Mouse (Mus musculus): ENCODE results near the gene Olfr703. TPM values are rescaled to one million over a fixed set of nuclear protein-coding genes. Genes with fewer than 3 reads are reported as not detected.

The Olfr703 gene
- total and polyA plus RNA-seq, 3 experiments, result not detected

DNA sequence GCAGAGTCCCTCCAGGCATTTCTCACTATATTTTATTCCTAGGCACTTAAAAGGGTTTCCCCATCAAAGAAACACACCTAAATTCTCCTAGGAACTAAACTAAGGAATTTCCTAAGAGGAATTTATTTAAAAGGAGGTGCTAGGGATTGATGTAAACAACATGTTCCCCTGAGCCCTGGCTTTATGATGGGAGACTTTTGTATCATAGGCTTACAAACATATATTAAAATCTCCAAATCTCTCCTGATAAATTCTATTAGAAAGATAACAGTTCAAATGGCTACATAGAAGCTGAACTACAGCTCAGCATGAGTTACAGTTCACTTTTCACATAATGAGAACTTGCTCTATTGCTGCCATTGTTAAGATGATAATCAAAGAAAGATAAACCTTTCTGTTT is 9.4 kb upstream of the Olfr703 start, which contains the start of gene Olfr702:
Gene Olfr702 (minus strand): TSS at position 101 of the 400 bp plus-strand sequence.
- H3K4me3 ChIP-seq (ENCODE audit: control insufficient read depth in 1 of 2, insufficient read depth in 1 of 2, low read depth in 2 of 2, low read length in 2 of 2), result no peak within 1 kb of the TSS
- TF ChIP-seq GABPA (IDR thresholded peaks at IDR 0.05; ENCODE audit: low read depth, low read length) (no peak), ELF1 (IDR thresholded peaks at IDR 0.05; ENCODE audit: low read depth, low read length) (no peak), RCOR1 (IDR thresholded peaks at IDR 0.05; ENCODE audit: low read depth, low read length) (no peak), NELFE (IDR thresholded peaks at IDR 0.05; ENCODE audit: low read depth, low read length) (no peak), CHD2 (IDR thresholded peaks at IDR 0.05; ENCODE audit: low read length) (no peak), UBTF (IDR thresholded peaks at IDR 0.05; ENCODE audit: borderline replicate concordance, insufficient read depth, low read depth, low read length) (no peak), TAL1 (IDR thresholded peaks at IDR 0.05; ENCODE audit: low read length) (no peak), MXI1 (IDR thresholded peaks at IDR 0.05; ENCODE audit: low read depth, low read length) (no peak), GATA1 (IDR thresholded peaks at IDR 0.05; ENCODE audit: low read depth, low read length) (no peak), CHD1 (IDR thresholded peaks at IDR 0.05; ENCODE audit: low read depth, low read length) (no peak), JUND (IDR thresholded peaks at IDR 0.05; ENCODE audit: low read depth, low read length) (no peak), KAT2A (conservative IDR thresholded peaks at IDR 0.05; ENCODE audit: low read depth, low read length) (no peak)
- no peak within 1 kb of the TSS for H3K27ac ChIP-seq (ENCODE audit: control insufficient read depth, low read depth, low read length)

DNA sequence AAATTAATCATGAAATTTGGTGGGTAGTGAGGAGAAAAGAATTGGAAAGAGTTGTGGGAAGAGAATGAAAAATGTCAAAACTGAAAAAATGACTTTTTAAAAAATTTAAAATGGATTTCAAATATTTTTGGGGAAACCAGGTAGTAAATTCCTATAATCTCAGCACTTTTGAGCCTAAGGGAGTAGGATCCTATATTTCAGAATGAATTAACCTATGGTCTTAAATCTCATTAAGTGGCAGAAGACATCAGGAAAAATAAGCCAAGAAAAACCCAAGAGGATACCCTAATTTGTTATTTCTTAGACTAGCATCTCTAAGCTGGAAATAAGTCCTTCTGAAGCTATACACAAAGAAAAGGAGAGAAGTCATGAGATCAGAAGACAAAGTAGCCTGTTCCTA is 19.7 kb downstream of the Olfr703 start, which contains the start of gene Olfr704:
Gene Olfr704 (plus strand): TSS at position 301 of the 400 bp plus-strand sequence.
- no peaks in the 10 kb centered on the region for H3K79me2 ChIP-seq (ENCODE audit: control insufficient read depth, insufficient read depth, low read length, poor library complexity)
- H3K36me3 ChIP-seq (ENCODE audit: control insufficient read depth in 1 of 2, insufficient read depth in 2 of 2, low read length in 2 of 2), result no peaks in the 10 kb centered on the region
- DNase-seq (ENCODE audit: low read depth, low spot score), result no peak
- no peak within 1 kb of the TSS for H3K9ac ChIP-seq (ENCODE audit: control insufficient read depth, low read depth, low read length, poor library complexity, severe bottlenecking)
- H3K9me3 ChIP-seq (replicated peaks; ENCODE audit: insufficient read depth, low read length), result no peaks in the 10 kb centered on the region
- H3K4me3 ChIP-seq (ENCODE audit: control insufficient read depth in 1 of 2, insufficient read depth in 1 of 2, low read depth in 2 of 2, low read length in 2 of 2), result no peak within 1 kb of the TSS
- H3K4me1 ChIP-seq (ENCODE audit: control insufficient read depth in 1 of 2, insufficient read depth in 2 of 2, low read length in 2 of 2), result no peaks in the 10 kb centered on the region
- H3K27ac ChIP-seq (ENCODE audit: control insufficient read depth, low read depth, low read length), result no peak within 1 kb of the TSS
- H3K27me3 ChIP-seq (ENCODE audit: control insufficient read depth in 1 of 2, insufficient read depth in 2 of 2, low read length in 2 of 2), result no peaks in the 10 kb centered on the region
- TF ChIP-seq MXI1 (IDR thresholded peaks at IDR 0.05; ENCODE audit: low read depth, low read length) (no peak), GABPA (IDR thresholded peaks at IDR 0.05; ENCODE audit: low read depth, low read length) (no peak), POLR2AphosphoS2 (IDR thresholded peaks at IDR 0.05; ENCODE audit: low read length) (no peak), ZNF384 (IDR thresholded peaks at IDR 0.05; ENCODE audit: low read depth, low read length) (no peak), CTCF (IDR thresholded peaks at IDR 0.05 in 2 of 3, conservative IDR thresholded peaks at IDR 0.05 in 1 of 3; ENCODE audit: control insufficient read depth in 1 of 3, insufficient read depth in 1 of 3, low read depth in 2 of 3, low read length in 3 of 3, poor library complexity in 1 of 3, severe bottlenecking in 1 of 3) (no peak), GATA1 (IDR thresholded peaks at IDR 0.05; ENCODE audit: low read depth, low read length) (no peak), EP300 (IDR thresholded peaks at IDR 0.05; ENCODE audit: low read depth in 1 of 2, low read length in 2 of 2) (no peak), JUND (IDR thresholded peaks at IDR 0.05; ENCODE audit: low read depth, low read length) (no peak), TAL1 (IDR thresholded peaks at IDR 0.05; ENCODE audit: low read length) (no peak), BHLHE40 (IDR thresholded peaks at IDR 0.05; ENCODE audit: borderline replicate concordance, low read depth, low read length) (no peak), KAT2A (conservative IDR thresholded peaks at IDR 0.05; ENCODE audit: low read depth, low read length) (no peak), RAD21 (IDR thresholded peaks at IDR 0.05; ENCODE audit: low read depth, low read length) (no peak), MAX (IDR thresholded peaks at IDR 0.05; ENCODE audit: low read length) (no peak), SMC3 (IDR thresholded peaks at IDR 0.05; ENCODE audit: low read depth, low read length) (no peak), NELFE (IDR thresholded peaks at IDR 0.05; ENCODE audit: low read depth, low read length) (no peak)

More for the DNA sequence above, 9.4 kb upstream of the Olfr703 start, which contains the start of gene Olfr702:
- Histone ChIP-seq H3K27me3 (ENCODE audit: control insufficient read depth in 1 of 2, insufficient read depth in 2 of 2, low read length in 2 of 2) (no peaks in the 10 kb centered on the region), H3K4me1 (ENCODE audit: control insufficient read depth in 1 of 2, insufficient read depth in 2 of 2, low read length in 2 of 2) (no peaks in the 10 kb centered on the region), H3K36me3 (ENCODE audit: control insufficient read depth in 1 of 2, insufficient read depth in 2 of 2, low read length in 2 of 2) (no peaks in the 10 kb centered on the region), H3K79me2 (ENCODE audit: control insufficient read depth, insufficient read depth, low read length, poor library complexity) (no peaks in the 10 kb centered on the region), H3K9me3 (replicated peaks; ENCODE audit: insufficient read depth, low read length) (no peaks in the 10 kb centered on the region), H3K9ac (ENCODE audit: control insufficient read depth, low read depth, low read length, poor library complexity, severe bottlenecking) (no peak within 1 kb of the TSS)
- DNase-seq (ENCODE audit: low read depth, low spot score), result no peak
